Mouse (Mus musculus) hindbrain, embryonic 12.5 days (tissue): ENCODE data around the gene Nqo1. TPM values are rescaled to one million over a fixed set of nuclear protein-coding genes. Genes with fewer than 3 reads are reported as not detected.

ENCODE experiments used
- ATAC-seq: fragments of 200-750 bp; cut with Nextera tagmentation; 2 replicates; pipeline ENCODE4 v1.8.0; 2017; ENCODE audit warnings: moderate TSS enrichment; ENCODE audit not compliant: low FRiP score
- H3K27ac ChIP-seq: fragments of 300-500 bp; sonication (generic); 2 replicates; pipeline ENCODE4 v1.5.1; 2016; ENCODE audit warnings: mild to moderate bottlenecking
- H3K27me3 ChIP-seq: fragments of 300-500 bp; sonication (generic); 2 replicates; pipeline ENCODE4 v1.6.1; 2016; ENCODE audit warnings: mild to moderate bottlenecking
- H3K36me3 ChIP-seq: fragments of 300-500 bp; sonication (generic); 2 replicates; pipeline ENCODE4 v1.6.1; 2016; ENCODE audit warnings: mild to moderate bottlenecking
- H3K4me1 ChIP-seq: fragments of 300-500 bp; sonication (generic); 2 replicates; pipeline ENCODE4 v1.6.1; 2016
- H3K4me2 ChIP-seq: fragments of 300-500 bp; sonication (generic); replicated peaks from 2 replicates; pipeline ENCODE4 v1.6.1; 2016; ENCODE audit warnings: mild to moderate bottlenecking
- H3K4me3 ChIP-seq: fragments of 300-500 bp; sonication (generic); 2 replicates; pipeline ENCODE4 v1.5.1; 2016; ENCODE audit warnings: mild to moderate bottlenecking
- H3K9ac ChIP-seq: fragments of 300-500 bp; sonication (generic); 2 replicates; pipeline ENCODE4 v1.6.1; 2016; ENCODE audit warnings: mild to moderate bottlenecking, moderate library complexity
- H3K9me3 ChIP-seq: fragments of 300-500 bp; sonication (generic); replicated peaks from 2 replicates; pipeline ENCODE4 v1.6.1; 2016; ENCODE audit warnings: mild to moderate bottlenecking
- WGBS: fragments of 180-500 bp; shearing (Covaris S2); methylation state at CpG from one replicate; pipeline ENCODE4 v1.1.7; 2016; 5-methylcytosine and 5-hydroxymethylcytosine counted together
- polyA plus RNA-seq: library from polyadenylated mRNA; unstranded; fragments of >200 nt; fragmentation: Nextera tagmentation; extraction: Ambion mirVana; gene quantifications from 2 replicates; pipeline ENCODE4 v1.2.1, GENCODE M21; 2016

The Nqo1 gene
- polyA plus RNA-seq, 1 experiment from 2014 or later = 6.4 TPM

DNA sequence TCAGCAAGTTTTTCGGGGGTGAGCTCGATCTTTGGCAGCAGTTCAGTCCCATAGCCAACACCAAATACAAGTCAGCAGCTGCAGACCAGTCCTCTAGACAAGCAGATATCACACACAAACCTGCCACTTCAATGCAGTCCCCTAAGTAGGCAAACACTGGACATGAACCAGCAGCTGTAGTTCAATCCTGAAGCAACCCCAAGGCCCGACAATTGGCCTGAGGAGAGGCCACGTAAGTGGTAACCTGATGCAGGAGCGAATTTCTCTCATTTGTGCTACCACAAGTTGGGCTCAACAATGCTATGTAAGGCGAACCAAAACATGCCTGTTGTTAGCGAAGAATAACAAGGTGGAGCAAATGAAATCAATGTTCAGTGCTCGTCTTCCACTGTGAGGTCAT is 22.3 kb downstream of the Nqo1 start:
- Histone ChIP-seq H3K4me3 (no peak overlapping the region), H3K36me3 (peaks cover 24% of the 10 kb centered on the region), H3K9me3 (no peaks in the 10 kb centered on the region), H3K9ac (no peak overlapping the region), H3K27ac (no peak overlapping the region), H3K4me1 (no peaks in the 10 kb centered on the region), H3K27me3 (0 out of 2 replicates have a peak, but pooled peaks cover 3% of the 10 kb centered on the region), H3K4me2 (no peak overlapping the region)
- no peak for ATAC-seq
- WGBS = 94% methylated on average over 8 of the region's 8 CpGs

DNA sequence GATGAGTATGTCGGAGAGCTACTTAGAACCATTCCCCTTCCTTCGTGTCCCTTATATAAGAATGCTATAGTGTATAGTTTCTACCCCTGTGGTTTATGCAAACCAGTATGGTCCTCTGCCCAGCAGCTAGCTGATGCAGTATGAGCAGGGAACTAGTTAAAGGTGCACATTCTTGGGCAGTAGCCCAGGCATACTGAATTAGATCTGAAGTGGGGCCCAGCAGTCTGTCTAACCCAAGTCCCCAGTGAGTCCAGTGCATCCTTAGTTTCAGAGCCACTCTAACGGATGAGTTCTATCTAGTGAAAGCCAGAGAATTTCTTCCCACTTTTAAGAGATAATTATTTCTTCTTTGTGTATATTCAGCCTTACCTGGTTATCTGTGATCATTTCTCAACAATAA is 25.7 kb downstream of the Nqo1 start:
- Histone ChIP-seq H3K4me3 (no peak overlapping the region), H3K9ac (no peak overlapping the region), H3K9me3 (no peaks in the 10 kb centered on the region), H3K4me2 (no peak overlapping the region), H3K4me1 (no peaks in the 10 kb centered on the region), H3K27me3 (no peaks in the 10 kb centered on the region), H3K36me3 (peaks cover 27% of the 10 kb centered on the region), H3K27ac (no peak overlapping the region)
- 94% methylated on average over 3 of the region's 3 CpGs for whole genome bisulfite sequencing
- no peak for ATAC-seq

DNA sequence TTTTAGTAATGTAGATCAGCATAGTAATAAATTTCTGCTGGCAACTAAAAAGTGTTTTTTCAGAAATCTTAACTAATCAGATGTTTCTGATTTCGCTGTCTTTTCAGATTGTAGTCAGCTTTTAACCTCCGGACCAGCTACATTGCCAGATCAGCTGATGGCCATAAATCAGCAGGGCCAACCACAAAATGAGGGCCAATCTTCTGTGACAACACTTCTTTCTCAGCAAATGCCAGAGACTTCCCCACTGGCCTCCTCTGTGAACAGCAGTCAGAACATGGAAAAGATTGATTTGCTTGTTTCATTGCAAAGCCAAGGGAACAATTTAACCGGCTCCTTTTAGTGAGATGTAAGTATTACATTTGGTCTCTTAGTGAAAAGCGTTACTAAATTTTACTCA is 32.7 kb downstream of the Nqo1 start:
- H3K27ac ChIP-seq = no peak overlapping the region
- H3K4me1 ChIP-seq = no peaks in the 10 kb centered on the region
- 90% methylated on average over 4 of the region's 4 CpGs for WGBS
- no peak overlapping the region for H3K4me3 ChIP-seq
- no peak overlapping the region for H3K9ac ChIP-seq
- no peaks in the 10 kb centered on the region for H3K27me3 ChIP-seq
- no peak for ATAC-seq
- no peaks in the 10 kb centered on the region for H3K9me3 ChIP-seq
- peaks cover 57% of the 10 kb centered on the region for H3K36me3 ChIP-seq
- H3K4me2 ChIP-seq = no peak overlapping the region

Other genes with a start within 250 kb of the Nqo1 start
- gene Nfat5, start 109.7 kb downstream of the Nqo1 start, polyA plus RNA-seq = 20.2 and 20.6 TPM in 2 replicates
- gene Nob1, start 21.8 kb upstream of the Nqo1 start, polyA plus RNA-seq = 78.3 and 78.9 TPM in 2 replicates
- 109 and 124 TPM in 2 replicates for gene Wwp2, start 33.2 kb upstream of the Nqo1 start, polyA plus RNA-seq
- gene Psmd7, start 185.3 kb upstream of the Nqo1 start, polyA plus RNA-seq = 291 and 295 TPM in 2 replicates